Mouse (Mus musculus): ENCODE results near the gene Lingo3. TPM values are rescaled to one million over a fixed set of nuclear protein-coding genes. Genes with fewer than 3 reads are reported as not detected.

Lingo3 gene
- polyA plus RNA-seq, 1 experiment from 2014 or later, result not detected

- H3K36me3 ChIP-seq (ENCODE audit: inconsistent target), result peaks cover 54% of the 10 kb centered on the region
- H3K79me2 ChIP-seq (ENCODE audit: inconsistent target), result peaks cover 26% of the 10 kb centered on the region
- no peak overlapping the region for H3K4me3 ChIP-seq (ENCODE audit: inconsistent target)
- no peak overlapping the region for H3K27ac ChIP-seq
- WGBS (ENCODE audit: missing documents), result 50% methylated on average over 39 of the region's 41 CpGs
Observed at GRCm38 (mm10) chr10:80792175-80793032, 51.4 kb downstream of the Lingo3 start.

- H3K79me2 ChIP-seq (ENCODE audit: inconsistent target), result peaks cover 18% of the 10 kb centered on the region
- peaks cover 58% of the 10 kb centered on the region for H3K36me3 ChIP-seq (ENCODE audit: inconsistent target)
- 71% methylated on average over 33 of the region's 33 CpGs for WGBS (ENCODE audit: missing documents)
- no peak overlapping the region for H3K27ac ChIP-seq
- H3K4me3 ChIP-seq (ENCODE audit: inconsistent target), result no peak overlapping the region
Observed at GRCm38 (mm10) chr10:80791476-80792174, 52.2 kb downstream of the Lingo3 start.

GRCm38 (mm10) chr10:80790761-80791404 is 53.0 kb downstream of the Lingo3 start:
- Histone ChIP-seq H3K36me3 (ENCODE audit: inconsistent target) (peaks cover 65% of the 10 kb centered on the region), H3K27ac (no peak overlapping the region), H3K4me3 (ENCODE audit: inconsistent target) (no peak overlapping the region), H3K79me2 (ENCODE audit: inconsistent target) (peaks cover 11% of the 10 kb centered on the region)
- WGBS (ENCODE audit: missing documents), result 96% methylated on average over 19 of the region's 19 CpGs

- 89% methylated on average over 2 of the region's 2 CpGs for WGBS (ENCODE audit: missing documents)
- peaks cover 77% of the 10 kb centered on the region for H3K36me3 ChIP-seq (ENCODE audit: inconsistent target)
- H3K27ac ChIP-seq, result no peak overlapping the region
- H3K4me3 ChIP-seq (ENCODE audit: inconsistent target), result no peak overlapping the region
- no peaks in the 10 kb centered on the region for H3K79me2 ChIP-seq (ENCODE audit: inconsistent target)
Observed at GRCm38 (mm10) chr10:80787517-80787916, 56.3 kb downstream of the Lingo3 start.

GRCm38 (mm10) chr10:80785963-80786362 is 57.9 kb downstream of the Lingo3 start:
- WGBS (ENCODE audit: missing documents), result 94% methylated on average over 11 of the region's 11 CpGs
- Histone ChIP-seq H3K27ac (no peak overlapping the region), H3K79me2 (ENCODE audit: inconsistent target) (no peaks in the 10 kb centered on the region), H3K4me3 (ENCODE audit: inconsistent target) (no peak overlapping the region), H3K36me3 (ENCODE audit: inconsistent target) (peaks cover 92% of the 10 kb centered on the region)

- Histone ChIP-seq H3K27ac (no peak overlapping the region), H3K36me3 (ENCODE audit: inconsistent target) (peaks cover 94% of the 10 kb centered on the region), H3K79me2 (ENCODE audit: inconsistent target) (no peaks in the 10 kb centered on the region), H3K4me3 (ENCODE audit: inconsistent target) (no peak overlapping the region)
- 90% methylated on average over 12 of the region's 12 CpGs for WGBS (ENCODE audit: missing documents)
Observed at GRCm38 (mm10) chr10:80784871-80785270, 59.0 kb downstream of the Lingo3 start.

GRCm38 (mm10) chr10:80784302-80784701 is 59.5 kb downstream of the Lingo3 start:
- Histone ChIP-seq H3K79me2 (ENCODE audit: inconsistent target) (no peaks in the 10 kb centered on the region), H3K27ac (no peak overlapping the region), H3K36me3 (ENCODE audit: inconsistent target) (peaks cover 91% of the 10 kb centered on the region), H3K4me3 (ENCODE audit: inconsistent target) (no peak overlapping the region)
- WGBS (ENCODE audit: missing documents), result 97% methylated on average over 2 of the region's 2 CpGs

Other genes with a start within 250 kb of the Lingo3 start
- 34.4 to 66.1 TPM (median 53.0 TPM) in 3 replicates for gene Scamp4, start 241.2 kb downstream of the Lingo3 start, polyA plus RNA-seq (2018)
- gene Adat3, start 241.2 kb downstream of the Lingo3 start, polyA plus RNA-seq (2018), result 0.60 to 3.8 TPM (median 2.4 TPM) in 3 replicates
- 0.44 to 1.1 TPM in 2 of 3 replicates, not detected in the other for gene Gm49322, start 238.0 kb downstream of the Lingo3 start, polyA plus RNA-seq (2018)
- gene Csnk1g2, start 221.2 kb downstream of the Lingo3 start, polyA plus RNA-seq (2018), result 66.6 to 78.0 TPM (median 74.8 TPM) in 3 replicates
- gene Btbd2, start 187.0 kb downstream of the Lingo3 start, polyA plus RNA-seq (2018), result 16.9 to 26.0 TPM (median 21.9 TPM) in 3 replicates
- gene Mknk2, start 165.9 kb downstream of the Lingo3 start, polyA plus RNA-seq (2018), result 75.7 to 134 TPM (median 82.8 TPM) in 3 replicates
- 34.5 to 48.6 TPM (median 44.2 TPM) in 3 replicates for gene Mob3a, start 142.1 kb downstream of the Lingo3 start, polyA plus RNA-seq (2018)
- gene Izumo4, start 141.9 kb downstream of the Lingo3 start, polyA plus RNA-seq (2018), result 1.9 to 5.5 TPM (median 2.3 TPM) in 3 replicates
- 92.5 to 126 TPM (median 111 TPM) in 3 replicates for gene Ap3d1, start 101.8 kb downstream of the Lingo3 start, polyA plus RNA-seq (2018)
- 14.1 to 16.7 TPM (median 15.1 TPM) in 3 replicates for gene Dot1l, start 88.8 kb downstream of the Lingo3 start, polyA plus RNA-seq (2018)
- 30.3 to 61.7 TPM (median 44.0 TPM) in 3 replicates for gene Sf3a2, start 45.8 kb downstream of the Lingo3 start, polyA plus RNA-seq (2018)
- gene Plekhj1, start 45.4 kb downstream of the Lingo3 start, polyA plus RNA-seq (2018), result 24.5 to 68.8 TPM (median 64.2 TPM) in 3 replicates
- gene Amh, start 38.8 kb downstream of the Lingo3 start, polyA plus RNA-seq (2018), result 0.15 TPM in 1 of 3 replicates, not detected in the others
- not detected in 3 replicates for gene Jsrp1, start 30.5 kb downstream of the Lingo3 start, polyA plus RNA-seq (2018)
- gene Oaz1, start 17.4 kb downstream of the Lingo3 start, polyA plus RNA-seq (2018), result 170 to 604 TPM (median 522 TPM) in 3 replicates
- 32.4 to 122 TPM (median 57.0 TPM) in 3 replicates for gene Lsm7, start 11.2 kb upstream of the Lingo3 start, polyA plus RNA-seq (2018)
- gene Sppl2b, start 11.2 kb upstream of the Lingo3 start, polyA plus RNA-seq (2018), result 8.7 to 16.8 TPM (median 15.4 TPM) in 3 replicates
- gene Tmprss9, start 27.8 kb upstream of the Lingo3 start, polyA plus RNA-seq (2018), result not detected in 3 replicates
- 25.5 to 160 TPM (median 109 TPM) in 3 replicates for gene Timm13, start 56.9 kb upstream of the Lingo3 start, polyA plus RNA-seq (2018)
- 6.2 to 17.4 TPM (median 7.2 TPM) in 3 replicates for gene Lmnb2, start 74.2 kb upstream of the Lingo3 start, polyA plus RNA-seq (2018)
- 45.9 to 89.8 TPM (median 71.3 TPM) in 3 replicates for gene Gadd45b, start 86.0 kb upstream of the Lingo3 start, polyA plus RNA-seq (2018)
- 0.88 to 1.1 TPM (median 0.93 TPM) in 3 replicates for gene Gng7, start 170.9 kb upstream of the Lingo3 start, polyA plus RNA-seq (2018)
- not detected in 3 replicates for gene Diras1, start 181.6 kb upstream of the Lingo3 start, polyA plus RNA-seq (2018)
- gene Slc39a3, start 193.4 kb upstream of the Lingo3 start, polyA plus RNA-seq (2018), result 6.1 to 14.7 TPM (median 14.6 TPM) in 3 replicates
- 65.8 to 82.0 TPM (median 68.8 TPM) in 3 replicates for gene Sgta, start 216.1 kb upstream of the Lingo3 start, polyA plus RNA-seq (2018)
- gene Thop1, start 226.0 kb upstream of the Lingo3 start, polyA plus RNA-seq (2018), result 7.4 to 19.1 TPM (median 9.9 TPM) in 3 replicates

Measured in macrophage (primary cell).